Mouse (Mus musculus): Measurements from ENCODE around the gene Prss22. TPM values are rescaled to one million over a fixed set of nuclear protein-coding genes. Genes with fewer than 3 reads are reported as not detected.

Prss22 gene
- polyA plus RNA-seq, 1 experiment, result 0.23 TPM

DNA sequence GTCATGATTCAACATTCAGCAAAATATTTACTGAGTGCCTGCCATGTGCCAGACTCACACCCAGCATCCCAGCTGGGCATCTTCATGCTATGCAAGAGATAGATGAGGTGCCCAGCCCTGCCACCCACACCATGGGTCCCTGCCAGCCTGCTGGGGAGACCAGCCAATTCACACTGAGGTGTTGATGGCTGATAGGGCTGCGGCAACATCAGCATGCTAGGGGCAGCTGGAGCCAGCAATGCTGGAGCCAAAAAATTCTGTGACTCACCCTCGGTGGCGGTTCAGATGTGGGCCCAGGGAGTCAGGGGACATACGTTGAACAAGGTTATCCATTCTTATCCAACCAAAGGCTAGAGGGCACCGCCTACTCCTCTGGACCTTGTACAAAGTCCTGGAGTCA lies 2.5 kb upstream of the Prss22 start:
- no peaks in the 10 kb centered on the region for H3K36me3 ChIP-seq (ENCODE audit: control insufficient read depth, insufficient read depth, low read length)
- no peak overlapping the region for H3K4me3 ChIP-seq (ENCODE audit: insufficient read depth, low read depth, low read length)
- no peak for DNase-seq
- H3K27me3 ChIP-seq (replicated peaks; ENCODE audit: control insufficient read depth, insufficient read depth, low read length), result no peaks in the 10 kb centered on the region
- WGBS, result 35% methylated on average over 5 of the region's 5 CpGs
- no peak overlapping the region for H3K27ac ChIP-seq (ENCODE audit: insufficient read depth, low read depth, low read length)
- no peak for TF ChIP-seq POLR2A (IDR thresholded peaks at IDR 0.05; ENCODE audit: low read depth, low read length)
- H3K4me1 ChIP-seq (ENCODE audit: control insufficient read depth, insufficient read depth, low read length), result no peaks in the 10 kb centered on the region

- H3K4me1 ChIP-seq (ENCODE audit: control insufficient read depth, insufficient read depth, low read length), result no peaks in the 10 kb centered on the region
- WGBS, result 52% methylated on average over 6 of the region's 6 CpGs
- no peaks in the 10 kb centered on the region for H3K27me3 ChIP-seq (replicated peaks; ENCODE audit: control insufficient read depth, insufficient read depth, low read length)
- DNase-seq, result no peak
- H3K4me3 ChIP-seq (ENCODE audit: insufficient read depth, low read depth, low read length), result no peak overlapping the region
- TF ChIP-seq POLR2A (IDR thresholded peaks at IDR 0.05; ENCODE audit: low read depth, low read length), result no peak
- TF ChIP-seq CTCF (conservative IDR thresholded peaks at IDR 0.05; ENCODE audit: insufficient read depth, insufficient read length, low read depth, low read length), result no peak
- no peaks in the 10 kb centered on the region for H3K36me3 ChIP-seq (ENCODE audit: control insufficient read depth, insufficient read depth, low read length)
- no peak overlapping the region for H3K27ac ChIP-seq (ENCODE audit: insufficient read depth, low read depth, low read length)
Measured at GRCm38 (mm10) chr17:23998383-23998782, 483 bp upstream of the Prss22 start.

GRCm38 (mm10) chr17:23995421-23995820 lies 2.5 kb downstream of the Prss22 start:
- H3K27ac ChIP-seq (ENCODE audit: insufficient read depth, low read depth, low read length), result no peak overlapping the region
- no peak overlapping the region for H3K4me3 ChIP-seq (ENCODE audit: insufficient read depth, low read depth, low read length)
- no peak for DNase-seq
- no peaks in the 10 kb centered on the region for H3K36me3 ChIP-seq (ENCODE audit: control insufficient read depth, insufficient read depth, low read length)
- TF ChIP-seq POLR2A (IDR thresholded peaks at IDR 0.05; ENCODE audit: low read depth, low read length), result no peak
- no peak for TF ChIP-seq CTCF (conservative IDR thresholded peaks at IDR 0.05; ENCODE audit: insufficient read depth, insufficient read length, low read depth, low read length)
- H3K4me1 ChIP-seq (ENCODE audit: control insufficient read depth, insufficient read depth, low read length), result peaks cover 9% of the 10 kb centered on the region
- 50% methylated on average over 1 of the region's 1 CpGs for WGBS
- H3K27me3 ChIP-seq (replicated peaks; ENCODE audit: control insufficient read depth, insufficient read depth, low read length), result no peaks in the 10 kb centered on the region

DNA sequence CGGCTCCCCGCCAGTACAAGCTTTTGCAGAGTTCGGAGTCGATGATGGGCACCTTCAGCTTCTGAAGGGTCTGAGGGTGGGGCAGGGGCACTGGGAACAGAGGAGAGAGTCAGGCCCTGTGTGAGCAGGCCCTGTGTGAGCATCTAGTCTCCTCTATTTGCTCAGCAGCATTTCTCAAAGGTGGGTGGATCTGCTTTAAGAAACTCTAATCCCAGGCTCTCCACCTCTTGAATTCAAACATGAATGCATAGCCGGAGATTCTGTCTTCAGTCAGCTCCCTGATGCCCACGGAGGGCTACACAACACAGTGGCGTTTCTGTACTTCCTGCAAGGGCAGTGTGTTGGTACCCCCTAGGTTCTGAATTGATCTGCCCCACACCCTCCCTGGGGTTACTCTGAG lies 3.2 kb downstream of the Prss22 start:
- no peaks in the 10 kb centered on the region for H3K36me3 ChIP-seq (ENCODE audit: control insufficient read depth, insufficient read depth, low read length)
- no peak for TF ChIP-seq CTCF (conservative IDR thresholded peaks at IDR 0.05; ENCODE audit: insufficient read depth, insufficient read length, low read depth, low read length)
- TF ChIP-seq POLR2A (IDR thresholded peaks at IDR 0.05; ENCODE audit: low read depth, low read length), result no peak
- H3K4me3 ChIP-seq (ENCODE audit: insufficient read depth, low read depth, low read length), result no peak overlapping the region
- peaks cover 9% of the 10 kb centered on the region for H3K4me1 ChIP-seq (ENCODE audit: control insufficient read depth, insufficient read depth, low read length)
- WGBS, result 83% methylated on average over 7 of the region's 7 CpGs
- H3K27me3 ChIP-seq (replicated peaks; ENCODE audit: control insufficient read depth, insufficient read depth, low read length), result no peaks in the 10 kb centered on the region
- no peak for DNase-seq
- no peak overlapping the region for H3K27ac ChIP-seq (ENCODE audit: insufficient read depth, low read depth, low read length)

- TF ChIP-seq CTCF (conservative IDR thresholded peaks at IDR 0.05; ENCODE audit: insufficient read depth, insufficient read length, low read depth, low read length) (peak; percentile 67), POLR2A (IDR thresholded peaks at IDR 0.05; ENCODE audit: low read depth, low read length) (no peak)
- Histone ChIP-seq H3K4me1 (ENCODE audit: control insufficient read depth, insufficient read depth, low read length) (peaks cover 9% of the 10 kb centered on the region), H3K36me3 (ENCODE audit: control insufficient read depth, insufficient read depth, low read length) (no peaks in the 10 kb centered on the region), H3K27ac (ENCODE audit: insufficient read depth, low read depth, low read length) (peak overlapping the region; percentile 76; the same call in 1 of the 2 replicates), H3K4me3 (ENCODE audit: insufficient read depth, low read depth, low read length) (no peak overlapping the region), H3K27me3 (replicated peaks; ENCODE audit: control insufficient read depth, insufficient read depth, low read length) (no peaks in the 10 kb centered on the region)
- 10% methylated on average over 31 of the region's 31 CpGs for WGBS
- DNase-seq, result peak; percentile 95
Measured at GRCm38 (mm10) chr17:23993559-23994428, 4.1 kb downstream of the Prss22 start.

- TF ChIP-seq POLR2A (IDR thresholded peaks at IDR 0.05; ENCODE audit: low read depth, low read length), result no peak
- TF ChIP-seq CTCF (conservative IDR thresholded peaks at IDR 0.05; ENCODE audit: insufficient read depth, insufficient read length, low read depth, low read length), result no peak
- peaks cover 9% of the 10 kb centered on the region for H3K4me1 ChIP-seq (ENCODE audit: control insufficient read depth, insufficient read depth, low read length)
- H3K27ac ChIP-seq (ENCODE audit: insufficient read depth, low read depth, low read length), result peak overlapping the region; percentile 76
- peak; percentile 72 for DNase-seq
- H3K27me3 ChIP-seq (replicated peaks; ENCODE audit: control insufficient read depth, insufficient read depth, low read length), result no peaks in the 10 kb centered on the region
- no peak overlapping the region for H3K4me3 ChIP-seq (ENCODE audit: insufficient read depth, low read depth, low read length)
- 40% methylated on average over 9 of the region's 9 CpGs for WGBS
- H3K36me3 ChIP-seq (ENCODE audit: control insufficient read depth, insufficient read depth, low read length), result no peaks in the 10 kb centered on the region
Measured at GRCm38 (mm10) chr17:23992789-23993553, 4.9 kb downstream of the Prss22 start.

- Histone ChIP-seq H3K4me1 (ENCODE audit: control insufficient read depth, insufficient read depth, low read length) (peaks cover 9% of the 10 kb centered on the region), H3K36me3 (ENCODE audit: control insufficient read depth, insufficient read depth, low read length) (no peaks in the 10 kb centered on the region), H3K4me3 (ENCODE audit: insufficient read depth, low read depth, low read length) (no peak overlapping the region), H3K27ac (ENCODE audit: insufficient read depth, low read depth, low read length) (no peak overlapping the region), H3K27me3 (replicated peaks; ENCODE audit: control insufficient read depth, insufficient read depth, low read length) (no peaks in the 10 kb centered on the region)
- DNase-seq, result no peak
- 33% methylated on average over 2 of the region's 2 CpGs for WGBS
- TF ChIP-seq POLR2A (IDR thresholded peaks at IDR 0.05; ENCODE audit: low read depth, low read length) (no peak), CTCF (conservative IDR thresholded peaks at IDR 0.05; ENCODE audit: insufficient read depth, insufficient read length, low read depth, low read length) (no peak)
Measured at GRCm38 (mm10) chr17:23989802-23990201, 8.1 kb downstream of the Prss22 start.
